Mouse (Mus musculus): ENCODE data around the gene Gng7.

- TF ChIP-seq CTCF (IDR thresholded peaks at IDR 0.05; ENCODE audit: low read depth, low read length) (no peak), POLR2A (IDR thresholded peaks at IDR 0.05; ENCODE audit: insufficient read depth, low read length) (no peak)
Measured at GRCm38 (mm10) chr10:81058896-81059295, 44.2 kb upstream of the Gng7 start.
